Mouse (Mus musculus) v-Abl transformed pro-B cells (cell line): ENCODE measurements around the gene Gm6377.

Source experiments
- in situ Hi-C, 2 experiments: fragments of 400-800 bp; cut with MboI; formaldehyde crosslinking; loops; one replicate each; pipeline ENCODE4 v1.15.1; 2025; ENCODE audit not compliant: unreplicated experiment in 2 of 2

The Gm6377 gene

DNA sequence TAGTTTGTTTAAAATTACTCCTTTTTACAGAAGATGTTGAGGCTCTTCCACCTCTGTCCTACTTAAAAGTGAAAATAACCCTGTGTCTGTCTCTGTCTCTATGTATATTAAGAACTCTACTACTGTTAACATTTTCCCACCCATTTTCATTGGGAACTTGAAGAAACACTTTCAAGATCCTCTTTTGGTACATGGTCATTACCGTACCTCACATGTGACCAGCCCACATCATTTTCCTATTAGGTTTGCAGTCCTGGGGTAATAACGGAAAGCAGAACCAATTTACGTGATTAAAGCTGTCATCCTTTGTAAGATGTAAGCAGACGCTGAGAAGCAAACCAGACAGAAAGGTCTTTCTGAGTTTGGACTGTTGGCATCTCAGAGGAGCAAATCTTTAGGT is at the start of gene Gm6377:
Gm6377 (plus strand) TSS at position 289 of the 400 bp plus-strand sequence.
- in situ Hi-C loops = loop anchor here in 1 of 2 experiments (5.0 to 25.0 kb wide), 2 partner anchors 99 to 359 kb away; partner anchors contain the start of genes Brwd3 and Sh3bgrl

DNA sequence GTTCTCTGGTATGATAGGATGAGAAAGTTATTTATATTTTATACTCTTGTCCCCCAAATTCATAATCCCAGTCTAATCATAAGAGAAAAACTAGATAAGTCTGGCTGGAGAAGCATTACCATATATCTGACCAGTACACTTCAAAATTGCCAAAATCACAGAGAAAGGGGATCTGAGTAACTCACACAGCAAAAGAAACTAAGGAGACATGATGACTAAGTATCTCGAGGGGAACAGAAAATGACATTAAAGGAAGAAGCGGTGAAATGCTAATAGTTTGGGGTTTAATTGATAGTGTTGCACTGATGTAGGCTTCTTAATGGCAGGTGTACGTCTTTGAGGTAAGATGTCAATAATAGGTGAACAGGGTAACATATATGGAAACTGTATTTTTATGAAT is 49.4 kb upstream of the Gm6377 start:
- in situ Hi-C loops = no loop called here

DNA sequence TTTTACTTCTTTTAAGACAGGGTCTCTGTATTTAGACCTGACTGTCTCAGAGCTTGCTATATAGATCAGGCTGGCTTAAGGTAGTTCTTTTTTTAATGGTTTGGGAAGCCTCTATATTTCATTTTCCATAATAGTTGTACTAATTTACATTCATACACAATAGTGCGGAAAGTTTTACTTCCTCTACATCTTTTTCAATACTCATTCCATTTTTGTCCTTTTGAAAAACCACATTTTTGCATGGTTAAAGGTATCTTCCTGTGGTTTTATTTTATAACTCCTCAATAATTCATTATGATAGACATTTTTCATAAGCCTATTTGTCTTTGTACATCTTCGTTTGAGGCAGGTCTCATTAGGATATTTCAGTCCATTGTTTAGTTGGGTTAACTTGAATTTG is 45.3 kb upstream of the Gm6377 start:
- in situ Hi-C loops = no loop called here

DNA sequence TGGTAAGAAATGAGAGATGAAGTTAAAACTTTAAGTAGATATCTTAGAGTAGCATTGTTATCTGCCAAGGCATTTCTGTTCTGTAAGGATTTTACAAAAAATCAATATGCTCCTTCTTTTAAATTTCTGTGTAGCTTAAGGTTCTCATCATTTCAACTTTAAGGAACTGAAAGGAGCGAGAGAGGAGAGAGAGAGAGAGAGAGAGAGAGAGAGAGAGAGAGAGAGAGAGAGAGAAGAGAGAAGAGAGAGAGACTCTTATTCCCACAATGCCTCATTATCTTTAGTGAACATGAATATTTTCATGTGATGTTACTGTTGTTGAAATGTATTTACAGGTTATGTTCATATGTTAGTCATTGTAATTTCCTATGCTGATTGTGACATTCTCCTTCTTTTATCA is 36.2 kb upstream of the Gm6377 start:
- in situ Hi-C loops = no loop called here

DNA sequence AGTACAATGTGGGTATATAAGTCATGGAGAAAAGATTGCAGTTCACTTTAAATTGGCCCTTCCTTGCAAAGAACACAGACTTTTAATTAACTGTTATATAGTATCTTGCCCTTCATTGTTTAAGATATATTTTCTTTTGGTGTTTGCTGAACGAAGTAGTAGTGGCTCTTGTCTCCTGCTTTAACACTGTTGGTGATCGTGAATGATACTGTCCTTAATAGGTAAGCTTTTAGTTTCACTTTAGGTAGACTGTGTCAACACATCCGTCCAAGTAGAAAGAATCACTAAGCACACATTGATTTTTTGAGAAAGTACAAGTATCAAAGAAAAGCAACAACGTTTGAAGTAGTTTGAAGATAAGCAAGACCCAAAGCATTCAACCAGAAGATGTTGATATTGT is 35.7 kb upstream of the Gm6377 start:
- in situ Hi-C loops = no loop called here

DNA sequence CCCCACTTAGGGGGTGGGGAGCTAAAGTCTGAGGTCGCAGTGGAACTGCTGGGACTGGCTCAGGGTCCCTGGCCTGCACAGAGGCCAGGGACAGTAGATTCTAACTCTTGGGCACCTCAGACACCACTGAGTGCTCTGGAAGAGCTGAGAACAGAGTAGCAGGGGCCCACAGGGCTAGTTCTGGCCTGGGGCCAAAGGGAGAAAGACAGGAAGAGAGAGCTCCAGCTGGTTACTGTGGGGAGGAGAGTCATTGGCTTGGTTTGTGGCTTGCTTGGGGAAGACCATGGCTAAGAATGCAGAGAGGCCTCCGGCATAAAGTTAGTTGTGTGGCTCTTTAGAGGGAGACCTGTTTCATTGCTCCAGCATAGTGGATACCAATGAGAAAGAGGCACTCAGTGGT is 21.5 kb upstream of the Gm6377 start:
- in situ Hi-C loops = loop anchor here in 1 of 2 experiments (25.0 kb wide), 1 partner anchor 338 kb away; the partner anchor contains the start of gene Brwd3

DNA sequence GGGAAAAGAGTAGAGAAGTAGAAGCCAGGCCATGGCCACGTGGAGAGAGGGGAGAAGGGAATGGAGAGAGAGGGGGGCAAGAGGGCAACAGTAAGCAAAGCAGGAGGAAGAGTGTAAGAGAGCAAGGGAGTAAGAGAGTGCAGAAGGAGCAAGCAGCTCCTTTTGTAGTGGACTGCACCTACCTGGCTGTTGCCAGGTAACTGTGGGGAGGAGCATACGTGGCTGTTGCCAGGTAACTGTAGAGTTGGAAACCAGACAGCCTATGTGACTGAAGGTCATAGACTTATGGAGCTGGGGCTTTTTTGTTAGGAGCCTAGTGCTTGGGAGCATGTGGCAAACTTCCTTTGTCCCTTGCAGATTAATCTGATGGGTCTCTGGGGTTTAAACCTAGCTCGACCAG is 21.1 kb upstream of the Gm6377 start:
- in situ Hi-C loops = loop anchor here in 1 of 2 experiments (25.0 kb wide), 1 partner anchor 338 kb away; the partner anchor contains the start of gene Brwd3

DNA sequence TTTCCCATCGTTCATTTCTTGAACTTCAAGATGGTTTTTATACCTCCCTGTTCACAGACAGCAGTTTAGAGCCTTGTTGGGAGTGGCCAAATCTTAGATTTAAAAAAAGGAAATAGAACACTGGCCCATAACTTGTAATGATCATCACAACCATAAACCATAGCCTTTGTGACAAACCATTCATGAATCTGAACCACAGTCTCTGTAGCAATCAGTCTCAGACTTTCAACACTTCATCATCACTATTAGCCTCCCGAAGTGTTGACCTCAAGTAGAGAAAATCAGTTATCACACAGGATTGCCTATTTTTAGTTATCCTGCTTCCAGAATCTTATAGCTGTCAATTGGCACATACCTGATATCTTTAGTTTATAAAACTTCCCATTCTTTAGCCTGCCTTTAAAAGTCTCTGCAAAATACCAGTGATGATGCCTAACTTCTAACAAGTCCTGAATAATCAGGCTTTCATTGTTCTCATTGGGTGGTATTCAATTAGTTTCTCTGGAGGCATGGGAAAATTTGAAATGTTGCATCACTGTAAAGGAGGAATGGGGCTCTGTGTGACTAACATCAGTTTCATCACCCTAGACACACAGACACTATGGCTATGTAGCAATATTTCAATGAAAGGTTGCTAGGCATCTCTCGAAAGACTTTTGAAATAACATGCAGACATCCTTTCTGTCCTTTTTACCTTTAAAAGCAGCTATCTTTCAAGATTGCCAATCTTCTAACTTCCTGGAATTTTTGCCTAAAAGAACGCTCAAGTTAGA is 11.7 kb upstream of the Gm6377 start:
- in situ Hi-C loops = loop anchor here in 1 of 2 experiments (25.0 kb wide), 1 partner anchor 348 kb away; the partner anchor contains the start of gene Brwd3

DNA sequence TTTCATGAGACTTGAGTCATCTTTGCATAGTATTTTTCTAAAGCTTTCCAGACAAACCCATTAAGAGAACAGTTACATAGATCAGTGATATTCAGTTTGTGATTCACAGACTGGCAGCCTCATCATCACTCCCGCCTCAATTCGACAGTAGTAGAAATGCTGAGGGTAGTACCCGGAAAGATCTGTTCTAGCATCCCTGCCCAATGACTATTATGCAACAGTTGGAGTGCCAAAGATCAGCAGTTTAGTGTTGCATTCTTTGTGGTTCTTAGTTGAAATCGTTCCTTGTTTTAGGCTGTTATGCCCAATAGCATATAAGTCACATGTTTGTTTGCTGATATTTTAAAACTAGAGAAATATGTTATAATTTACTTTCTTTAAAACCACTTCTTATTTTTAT is 6.9 kb upstream of the Gm6377 start:
- in situ Hi-C loops = loop anchor here in 1 of 2 experiments (25.0 kb wide), 1 partner anchor 352 kb away; the partner anchor contains the start of gene Brwd3

DNA sequence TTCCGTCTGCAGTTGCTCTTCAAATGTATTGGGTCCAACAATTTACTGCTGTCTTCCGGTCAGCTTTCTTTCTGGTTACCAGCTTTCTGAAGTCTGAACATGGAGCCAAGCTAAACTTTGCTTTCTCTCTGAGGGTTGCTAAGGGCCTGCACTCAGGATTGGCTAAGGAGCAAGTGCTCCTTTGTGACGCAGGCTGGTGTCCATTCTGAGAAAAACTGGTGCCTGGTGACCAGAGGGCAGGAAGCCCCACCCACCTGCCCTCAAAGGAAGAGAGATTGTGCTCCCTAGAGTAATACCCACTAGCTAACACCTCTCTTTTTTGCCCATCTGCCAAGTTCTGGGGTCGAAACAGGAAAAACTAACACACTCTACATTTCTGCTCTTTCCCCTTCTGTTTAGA is 5.6 kb upstream of the Gm6377 start:
- in situ Hi-C loops = loop anchor here in 1 of 2 experiments (25.0 kb wide), 1 partner anchor 354 kb away; the partner anchor contains the start of gene Brwd3

DNA sequence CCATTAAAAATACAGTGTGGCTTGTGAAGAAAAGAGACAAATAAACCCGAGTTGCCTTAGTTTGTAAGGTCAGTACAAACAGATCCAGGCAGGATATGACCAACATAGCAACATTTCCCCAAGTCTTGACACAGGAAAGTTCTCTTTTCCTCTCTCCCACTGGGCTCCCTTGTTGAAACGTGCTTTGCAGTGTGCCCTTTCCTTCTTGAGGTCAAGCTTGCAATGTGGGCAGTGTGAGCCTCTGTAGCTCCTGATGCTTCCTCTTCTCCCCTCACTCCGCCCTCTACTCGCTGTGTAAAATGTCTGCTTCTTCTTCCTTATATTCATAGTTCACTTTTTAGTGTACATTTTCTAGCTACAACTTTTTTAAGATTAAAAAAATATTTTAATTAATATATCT is 5.1 kb upstream of the Gm6377 start:
- in situ Hi-C loops = loop anchor here in 1 of 2 experiments (25.0 kb wide), 1 partner anchor 354 kb away; the partner anchor contains the start of gene Brwd3

DNA sequence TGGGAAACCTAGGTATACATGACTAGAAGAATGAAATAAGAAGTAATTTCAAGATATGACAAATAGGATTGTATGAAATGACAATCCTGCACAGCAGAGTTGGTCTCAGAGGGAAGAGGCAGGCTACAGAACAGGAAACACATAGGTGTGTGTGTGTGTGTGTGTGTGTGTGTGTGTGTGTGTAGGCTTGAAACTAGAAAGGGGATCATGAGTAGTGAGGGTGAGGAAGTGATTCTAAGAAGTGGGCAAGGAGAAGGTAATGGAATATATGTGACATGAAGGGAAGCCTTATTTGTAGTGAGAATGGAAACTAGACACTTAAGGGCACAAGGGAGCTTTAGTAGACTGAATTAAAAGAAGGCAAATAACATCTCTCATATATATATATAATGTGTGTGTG is 11.3 kb downstream of the Gm6377 start:
- in situ Hi-C loops = no loop called here

DNA sequence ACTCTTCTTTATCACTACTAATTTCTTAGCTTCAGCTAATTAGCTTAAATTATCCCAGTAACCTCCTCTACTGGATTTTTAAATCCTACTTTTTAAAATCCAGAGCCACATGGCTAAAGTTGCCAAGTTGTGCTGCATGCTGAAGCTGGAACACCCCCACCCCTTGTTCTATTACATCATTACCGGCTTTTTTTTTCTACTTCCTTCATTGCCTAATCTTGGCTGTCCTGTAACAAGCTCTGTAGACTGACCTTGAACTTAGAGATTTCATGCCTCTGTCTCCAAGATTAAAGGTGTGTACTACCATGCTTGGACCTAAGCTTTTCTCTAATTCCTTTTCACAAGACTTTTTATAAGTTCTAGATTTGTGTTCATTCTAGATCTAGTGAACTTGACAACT is 32.2 kb downstream of the Gm6377 start:
- in situ Hi-C loops = loop anchor here (25.0 kb wide), 2 partner anchors 691 to 1416 kb away; partner anchors contain the start of gene 2610002M06Rik (in 2 of the 2)

DNA sequence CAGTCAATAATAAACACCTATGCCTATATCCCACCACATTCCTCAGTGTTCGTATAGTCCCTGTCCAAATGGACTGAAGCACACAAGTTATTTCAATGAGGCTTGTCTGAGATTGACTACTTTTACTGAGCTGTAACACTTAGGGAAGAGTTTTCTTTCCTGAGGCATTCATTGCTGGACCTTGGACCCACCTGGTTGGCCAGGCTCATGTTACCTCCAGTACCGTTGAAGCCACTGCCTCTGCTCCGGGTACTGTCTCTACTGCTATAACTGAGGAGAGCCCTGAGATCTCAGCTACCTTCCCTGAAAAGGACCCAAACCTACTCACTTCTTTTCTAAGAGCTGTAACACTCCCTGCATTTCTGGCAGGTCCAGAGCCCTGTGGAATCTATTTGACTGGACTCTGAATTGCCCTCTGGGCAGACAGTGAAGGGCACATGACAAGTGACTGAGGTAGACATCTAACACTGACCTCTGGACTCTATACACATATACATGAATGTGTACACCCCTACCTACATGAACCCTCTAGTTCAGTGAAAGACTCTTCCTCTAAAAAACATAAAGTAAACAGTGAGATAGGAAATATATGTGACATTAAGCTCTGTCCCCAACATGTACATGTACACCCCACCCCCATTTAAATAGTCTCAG is 39.0 kb downstream of the Gm6377 start:
- in situ Hi-C loops = loop anchor here (10.0 to 25.0 kb wide), 3 partner anchors 141 to 1423 kb away; partner anchors contain the start of genes 2610002M06Rik (in 2 of the 2) and Sh3bgrl (in 1 of the 2)

DNA sequence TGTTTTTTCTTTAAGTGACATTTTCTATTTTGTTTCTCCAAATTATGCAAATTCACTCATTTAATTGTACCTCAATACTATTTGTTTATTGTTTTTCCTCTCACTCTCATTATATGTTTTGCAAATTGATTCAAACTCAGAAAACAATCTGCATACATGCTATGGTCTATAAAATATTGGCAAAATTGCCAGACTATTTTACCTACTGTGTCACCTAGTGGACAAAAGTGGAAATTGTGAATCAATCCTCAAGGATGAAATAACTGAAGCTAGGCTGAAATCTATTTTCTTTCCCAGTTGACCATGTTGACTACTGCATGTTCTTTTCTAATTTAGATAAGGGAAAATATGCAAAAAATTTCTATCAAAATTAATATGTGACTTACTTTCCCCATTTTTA is 41.6 kb downstream of the Gm6377 start:
- in situ Hi-C loops = loop anchor here (10.0 to 25.0 kb wide), 3 partner anchors 143 to 1426 kb away; partner anchors contain the start of genes 2610002M06Rik (in 2 of the 2) and Sh3bgrl (in 1 of the 2)
